Mouse (Mus musculus): ENCODE measurements around the gene Reg3g. TPM values are rescaled to one million over a fixed set of nuclear protein-coding genes. Genes with fewer than 3 reads are reported as not detected.
"Not testable (repeated sequence)": the region's sequence is repeated elsewhere in the genome, so short reads cannot be mapped to it uniquely, and the experiment has no call there.

The Reg3g gene
- total RNA-seq (2021) = 1 to 10 TPM in 1 of 2 experiments, not detected in 1; 2.3 TPM

DNA sequence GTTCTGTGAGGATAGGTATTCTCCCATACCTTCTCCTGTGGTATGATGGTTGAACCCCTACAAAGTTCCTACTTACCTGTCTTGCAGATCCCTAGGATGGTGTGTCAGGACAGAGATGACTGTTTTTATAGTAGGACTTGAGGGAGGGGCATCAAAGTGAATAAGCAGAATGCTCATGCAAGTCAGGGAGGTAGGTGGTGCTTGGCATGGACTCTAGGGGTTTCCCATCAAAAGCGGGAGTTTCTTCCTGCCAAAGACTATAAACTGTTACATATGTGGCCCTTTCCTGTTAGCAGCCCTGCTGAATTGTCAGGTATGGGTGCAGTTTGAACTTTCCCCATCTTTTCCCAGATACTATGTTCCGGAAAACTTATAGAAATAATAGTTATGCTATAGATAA lies at the start of gene Reg3g:
TSS of gene Reg3g (minus strand) at position 101 of the 400 bp plus-strand sequence.
- DNase-seq = no peak
- intact Hi-C loops (cut with DNase I) = no loop called here

GRCm38 (mm10) chr6:78515777-78516446 lies 47.2 kb upstream of the Reg3g start:
- intact Hi-C loops (cut with DNase I) = no loop called here
- no peak for DNase-seq

DNA sequence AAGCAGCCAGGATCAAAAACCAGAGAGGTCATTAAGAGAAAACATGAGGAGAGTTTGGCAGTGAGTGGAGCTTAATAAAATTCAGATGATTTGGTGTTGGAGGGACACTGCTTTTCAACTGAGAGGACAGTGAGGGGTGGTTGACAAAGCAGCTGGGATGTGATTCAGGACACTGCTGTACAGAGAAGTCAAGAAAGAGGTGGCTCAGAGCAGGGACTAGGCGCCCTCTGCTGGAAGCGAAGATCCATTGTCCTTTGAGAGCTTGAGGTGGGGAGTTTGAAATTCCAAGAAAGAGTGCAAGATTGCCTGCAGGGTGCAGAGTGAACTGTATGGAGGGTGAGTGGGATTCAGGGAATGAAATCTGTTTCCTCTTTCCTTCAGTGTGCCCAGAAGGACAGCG lies 44.2 kb upstream of the Reg3g start:
- DNase-seq = peak; percentile 21 to 28
- intact Hi-C loops (cut with DNase I) = loop anchor here (2.0 to 5.0 kb wide), 2 partner anchors 182 to 881 kb away; no protein-coding TSS in a partner anchor

DNA sequence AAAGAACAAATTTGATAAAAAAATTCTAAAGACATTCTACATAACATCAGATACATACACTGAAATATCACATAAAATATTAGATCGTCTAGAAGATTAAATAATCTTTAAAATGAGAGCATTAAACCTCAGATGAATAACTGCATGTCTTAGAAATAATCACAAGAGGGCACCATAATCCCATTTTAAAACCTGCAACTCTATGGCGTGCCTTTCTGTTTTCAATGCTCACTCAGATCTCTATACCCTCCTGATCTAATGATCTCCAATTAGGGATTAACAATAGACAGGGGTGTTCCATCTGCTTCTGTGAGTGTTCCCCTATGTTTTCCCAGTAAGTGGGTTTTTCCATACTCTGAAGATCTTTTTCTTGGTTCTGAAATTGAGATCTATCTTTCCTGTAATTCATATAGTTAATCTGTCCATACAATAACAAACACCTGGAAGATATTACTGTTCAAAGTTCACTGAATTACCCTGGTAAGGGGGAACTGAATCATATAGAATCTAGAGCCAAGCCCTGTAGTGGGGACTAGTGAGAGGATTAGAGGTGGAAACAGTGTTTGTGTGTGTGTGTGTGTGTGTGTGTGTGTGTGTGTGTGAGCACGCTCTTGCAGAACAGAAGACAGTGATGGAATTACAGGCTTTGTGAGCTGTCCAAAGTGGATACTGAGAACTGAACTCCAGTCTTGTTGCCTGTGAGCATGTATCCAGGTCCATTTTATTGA lies 41.7 kb upstream of the Reg3g start:
- intact Hi-C loops (cut with DNase I) = loop anchor here (5.0 kb wide), 1 partner anchor 878 kb away; no protein-coding TSS in a partner anchor
- DNase-seq = no peak

DNA sequence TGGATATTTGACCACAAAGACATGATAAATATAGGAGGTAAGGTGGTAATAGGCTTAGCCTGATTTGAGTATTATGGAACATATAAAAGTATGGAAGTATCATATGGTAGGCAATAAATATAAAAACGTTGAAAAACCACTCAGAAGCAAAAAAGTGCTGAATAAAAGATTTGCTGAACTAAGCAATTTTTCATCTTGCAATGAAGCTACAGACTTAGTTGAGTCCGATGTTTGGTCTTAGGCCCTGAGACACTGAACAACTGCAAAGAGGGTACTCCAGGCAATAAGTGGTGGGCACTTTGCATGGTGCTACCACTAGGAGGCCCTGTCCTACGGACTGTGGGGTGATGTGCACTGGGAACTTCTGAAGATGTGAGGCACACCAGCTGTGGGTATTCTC lies 37.1 kb upstream of the Reg3g start:
- no peak for DNase-seq
- intact Hi-C loops (cut with DNase I) = no loop called here

GRCm38 (mm10) chr6:78494633-78495032 lies 26.0 kb upstream of the Reg3g start:
- intact Hi-C loops (cut with DNase I) = no loop called here
- no peak for DNase-seq

DNA sequence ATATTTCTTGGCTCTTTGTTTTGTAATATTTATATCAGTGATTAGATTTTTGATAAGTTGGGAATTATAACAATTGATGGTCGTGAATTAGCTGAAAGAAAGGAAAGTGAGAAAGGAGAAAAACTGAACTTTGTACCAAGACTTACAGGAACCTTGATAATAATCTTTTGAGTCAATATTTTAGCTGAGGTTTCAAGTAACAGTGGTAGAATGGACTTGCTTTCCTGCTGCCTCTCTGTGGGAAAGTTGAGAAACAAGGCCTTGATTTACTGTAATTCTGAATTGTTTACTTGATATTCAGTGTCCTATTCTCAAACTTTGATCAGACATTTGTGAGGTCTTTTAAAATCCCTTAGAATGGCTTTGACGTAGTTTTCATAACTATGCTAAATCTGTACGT lies 615 bp upstream of the Reg3g start:
- DNase-seq = no peak
- intact Hi-C loops (cut with DNase I) = no loop called here

- no peak for DNase-seq
- intact Hi-C loops (cut with DNase I) = no loop called here
Observed at GRCm38 (mm10) chr6:78463266-78463665, 5.4 kb downstream of the Reg3g start.

DNA sequence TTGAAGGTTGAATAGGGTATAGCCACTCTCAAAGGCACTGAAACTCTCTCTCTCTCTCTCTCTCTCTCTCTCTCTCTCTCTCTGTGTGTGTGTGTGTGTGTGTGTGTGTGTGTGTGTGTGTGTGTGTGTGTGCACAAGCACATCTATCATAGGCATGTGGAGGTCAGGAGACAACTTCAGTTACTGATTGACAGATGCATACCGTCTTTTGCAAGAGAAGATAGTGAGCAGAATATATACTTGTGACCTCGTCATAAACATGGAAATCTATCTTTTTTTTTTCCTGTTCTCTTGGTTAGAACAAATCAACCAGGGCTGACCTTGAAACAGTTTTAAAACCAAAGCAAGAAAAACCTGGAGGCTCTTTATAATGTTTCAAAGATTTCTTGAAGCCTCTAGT lies 6.3 kb downstream of the Reg3g start:
- intact Hi-C loops (cut with DNase I) = no loop called here

GRCm38 (mm10) chr6:78460191-78460825 lies 8.4 kb downstream of the Reg3g start:
- intact Hi-C loops (cut with DNase I) = no loop called here
- no peak for DNase-seq

More for the DNA sequence above, 6.3 kb downstream of the Reg3g start:
- DNase-seq = no peak

DNA sequence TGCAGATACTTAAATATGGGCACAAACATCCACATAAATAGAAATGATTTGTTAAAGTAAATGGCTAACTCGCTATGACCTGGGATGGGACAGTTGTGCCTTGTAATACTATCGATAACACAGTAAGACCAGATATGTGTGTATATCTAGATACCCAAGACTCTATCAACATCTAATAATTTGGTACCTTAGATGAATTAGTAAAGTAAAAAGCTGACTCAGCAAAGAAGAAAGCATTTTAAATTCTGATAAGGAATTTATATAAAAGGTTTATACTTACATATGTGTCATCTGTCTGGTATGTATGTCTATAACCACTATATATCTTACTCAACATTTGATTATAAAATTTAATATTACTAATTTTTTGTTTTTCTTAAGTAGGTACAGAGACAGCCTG lies 15.9 kb downstream of the Reg3g start:
- intact Hi-C loops (cut with DNase I) = no loop called here
- DNase-seq = no peak

DNA sequence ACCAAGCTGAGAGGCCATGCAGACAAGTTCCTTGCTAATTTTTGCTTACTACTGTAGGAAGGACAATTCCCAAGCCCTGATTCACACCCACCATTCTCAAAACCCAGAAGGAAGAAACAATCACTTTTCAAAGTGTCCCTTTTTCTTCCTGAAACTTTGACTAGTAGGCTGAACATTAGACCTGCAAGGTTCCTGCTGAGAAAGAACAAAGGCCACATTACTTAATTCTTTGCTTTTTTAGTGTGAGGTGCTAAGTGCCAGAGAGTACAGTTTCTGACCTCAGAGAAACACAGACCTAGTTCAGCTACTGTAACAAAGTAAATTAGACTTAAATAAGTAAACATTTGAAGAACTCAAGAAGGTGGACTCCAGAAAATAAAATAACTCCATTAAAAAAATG lies 20.3 kb downstream of the Reg3g start:
- intact Hi-C loops (cut with DNase I) = no loop called here
- no peak for DNase-seq

GRCm38 (mm10) chr6:78447202-78447601 lies 21.5 kb downstream of the Reg3g start:
- no peak for DNase-seq
- intact Hi-C loops (cut with DNase I) = no loop called here

GRCm38 (mm10) chr6:78425497-78425896 lies 43.2 kb downstream of the Reg3g start:
- no peak for DNase-seq
- intact Hi-C loops (cut with DNase I) = no loop called here

DNA sequence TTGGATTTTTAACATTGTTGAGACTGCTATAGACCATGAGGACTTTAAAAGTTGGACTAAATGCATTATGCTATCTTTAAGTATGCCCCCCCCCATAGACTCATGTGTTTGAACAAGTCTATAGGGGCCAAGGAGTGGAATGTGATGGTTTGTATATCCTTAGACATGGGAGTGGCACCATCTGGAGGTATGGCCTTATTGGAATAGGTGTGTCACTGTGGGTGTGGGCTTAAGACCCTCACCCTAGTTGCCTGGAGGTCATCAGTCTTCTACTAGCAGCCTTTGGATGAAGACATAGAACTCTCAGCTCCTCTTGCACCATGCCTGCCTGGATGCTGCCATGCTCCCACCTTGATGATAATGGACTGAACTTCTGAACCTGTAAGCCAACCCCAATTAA lies 46.3 kb downstream of the Reg3g start, which contains the start of gene Reg1:
TSS of gene Reg1 (plus strand) at position 301 of the 400 bp plus-strand sequence.
- intact Hi-C loops (cut with DNase I); DNase-seq: not testable (repeated sequence)

Other genes with a start within 250 kb of the Reg3g start
- not detected for gene Reg3b, start 98.2 kb downstream of the Reg3g start, total RNA-seq (2021)
- not detected for gene Reg3d, start 90.0 kb downstream of the Reg3g start, total RNA-seq (2021)
- gene Reg3a, start 88.2 kb downstream of the Reg3g start, total RNA-seq (2021) = not detected
- not detected for gene Reg2, start 73.2 kb downstream of the Reg3g start, total RNA-seq (2021)
- gene Reg1, start 46.2 kb downstream of the Reg3g start, total RNA-seq (2021) = not detected